Mouse (Mus musculus): ENCODE results near the gene Tjp2.

DNA sequence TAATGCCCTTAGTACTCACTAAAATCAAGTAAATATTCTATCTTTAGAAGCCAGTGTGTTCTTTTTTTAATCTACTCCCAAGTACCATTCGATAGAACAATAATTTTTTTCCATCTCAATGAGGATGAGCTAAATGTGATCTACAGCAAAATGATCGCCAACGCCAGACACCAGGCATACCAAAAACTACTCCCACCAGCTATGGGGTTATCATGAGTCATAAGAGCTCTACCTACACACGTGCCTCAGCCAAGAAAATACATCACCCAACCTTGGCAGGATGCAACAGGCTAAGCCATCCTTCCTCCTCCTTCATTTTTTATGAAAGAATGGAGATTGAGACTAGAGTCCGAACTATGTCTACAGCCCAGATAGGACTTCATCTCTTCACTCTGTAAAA, 31.9 kb downstream of the Tjp2 start:
- TF ChIP-seq CTCF (IDR thresholded peaks at IDR 0.05; ENCODE audit: borderline replicate concordance, extremely low read depth, insufficient read depth, insufficient read length) (no peak), POLR2A (IDR thresholded peaks at IDR 0.05; ENCODE audit: borderline replicate concordance, extremely low read depth, insufficient read depth, insufficient read length, poor library complexity, severe bottlenecking) (no peak)
